Mouse (Mus musculus): ENCODE measurements around the gene Foxp2.

Gene Foxp2

GRCm38 (mm10) chr6:14901183-14901970 lies at the start of gene Foxp2:
Gene Foxp2, plus strand, starts transcription at chr6:14901349.
- no peak for DNase-seq

- no peak for DNase-seq
Observed at GRCm38 (mm10) chr6:14885199-14885598, 15.9 kb upstream of the Foxp2 start.

- DNase-seq = no peak
Observed at GRCm38 (mm10) chr6:14897028-14897427, 4.1 kb upstream of the Foxp2 start.

- DNase-seq = no peak
Observed at GRCm38 (mm10) chr6:14898096-14898855, 2.9 kb upstream of the Foxp2 start.

- DNase-seq = no peak
Observed at GRCm38 (mm10) chr6:14899021-14899610, 2.0 kb upstream of the Foxp2 start.

GRCm38 (mm10) chr6:14899936-14900578 lies 1.1 kb upstream of the Foxp2 start:
- no peak for DNase-seq

- no peak for DNase-seq
Observed at GRCm38 (mm10) chr6:14900579-14901021, 549 bp upstream of the Foxp2 start.

- DNase-seq = no peak
Observed at GRCm38 (mm10) chr6:14901971-14902670, 972 bp downstream of the Foxp2 start.

GRCm38 (mm10) chr6:14903271-14903965 lies 2.3 kb downstream of the Foxp2 start:
- DNase-seq = no peak

GRCm38 (mm10) chr6:14915066-14915465 lies 13.9 kb downstream of the Foxp2 start:
- no peak for DNase-seq

GRCm38 (mm10) chr6:14922704-14923103 lies 21.6 kb downstream of the Foxp2 start:
- DNase-seq = no peak

- DNase-seq = no peak
Observed at GRCm38 (mm10) chr6:14924976-14925489, 23.9 kb downstream of the Foxp2 start.

GRCm38 (mm10) chr6:14951060-14951459 lies 49.9 kb downstream of the Foxp2 start:
- no peak for DNase-seq

GRCm38 (mm10) chr6:14952731-14953130 lies 51.6 kb downstream of the Foxp2 start:
- DNase-seq = no peak

- no peak for DNase-seq
Observed at GRCm38 (mm10) chr6:14977042-14977441, 75.9 kb downstream of the Foxp2 start.

- no peak for DNase-seq
Observed at GRCm38 (mm10) chr6:14978201-14978600, 77.1 kb downstream of the Foxp2 start.

GRCm38 (mm10) chr6:15008113-15008512 lies 107.0 kb downstream of the Foxp2 start:
- DNase-seq = no peak

GRCm38 (mm10) chr6:15028488-15028887 lies 127.3 kb downstream of the Foxp2 start:
- no peak for DNase-seq

GRCm38 (mm10) chr6:15029446-15030125 lies 128.4 kb downstream of the Foxp2 start:
- no peak for DNase-seq

GRCm38 (mm10) chr6:15063246-15063645 lies 162.1 kb downstream of the Foxp2 start:
- DNase-seq = no peak

- no peak for DNase-seq
Observed at GRCm38 (mm10) chr6:15101548-15101947, 200.4 kb downstream of the Foxp2 start.

All from thymus, postnatal 25 days (tissue).